Mouse (Mus musculus) lung, embryonic 14.5 days (tissue): ENCODE data around the gene Cabp4. TPM values are rescaled to one million over a fixed set of nuclear protein-coding genes. Genes with fewer than 3 reads are reported as not detected.

Experiments
- ATAC-seq: fragments of 200-750 bp; cut with Nextera tagmentation; 2 replicates; pipeline ENCODE4 v1.8.0; 2017; ENCODE audit warnings: mild to moderate bottlenecking, moderate TSS enrichment, moderate library complexity; ENCODE audit not compliant: insufficient read depth
- DNase-seq: peaks from one replicate; pipeline ENCODE4 v3.0.0-alpha.2; 2015
- H3K27ac ChIP-seq: fragments of 300-500 bp; sonication (generic); 2 replicates; pipeline ENCODE4 v1.5.1; 2014; ENCODE audit warnings: low read depth, mild to moderate bottlenecking, moderate library complexity
- H3K27me3 ChIP-seq: fragments of 300-500 bp; sonication (generic); 2 replicates; pipeline ENCODE4 v1.6.1; 2014; ENCODE audit warnings: low read length, control low read depth; ENCODE audit not compliant: insufficient read depth
- H3K36me3 ChIP-seq: fragments of 300-500 bp; sonication (generic); 2 replicates; pipeline ENCODE4 v1.6.1; 2014; ENCODE audit warnings: control low read depth; ENCODE audit not compliant: insufficient read depth
- H3K4me1 ChIP-seq: fragments of 300-500 bp; sonication (generic); 2 replicates; pipeline ENCODE4 v1.6.1; 2014; ENCODE audit warnings: antibody characterized with exemption, control low read depth; ENCODE audit not compliant: insufficient read depth
- H3K4me2 ChIP-seq: fragments of 300-500 bp; sonication (generic); 2 replicates; pipeline ENCODE4 v1.6.1; 2014; ENCODE audit warnings: mild to moderate bottlenecking
- H3K4me3 ChIP-seq: fragments of 300-500 bp; sonication (generic); 2 replicates; pipeline ENCODE4 v1.5.1; 2014; ENCODE audit warnings: low read depth, low read length
- H3K9ac ChIP-seq: fragments of 300-500 bp; sonication (generic); 2 replicates; pipeline ENCODE4 v1.6.1; 2014
- H3K9me3 ChIP-seq: fragments of 300-500 bp; sonication (generic); 2 replicates; pipeline ENCODE4 v1.6.1; 2016; ENCODE audit warnings: low read depth, low read length, control low read depth
- CTCF ChIP-seq: IDR thresholded peaks from 2 replicates; pipeline ENCODE4 v1.5.1; 2016; ENCODE audit warnings: antibody characterized with exemption, low read depth
- WGBS: fragments of 180-500 bp; shearing (Covaris S2); extraction: QIAGEN DNeasy Blood & Tissue Kit; methylation state at CpG from one replicate; pipeline ENCODE4 v1.1.7; 2014; 5-methylcytosine and 5-hydroxymethylcytosine counted together
- polyA plus RNA-seq: library from polyadenylated mRNA; unstranded; fragments of >200 nt; fragmentation: Nextera tagmentation; extraction: Ambion mirVana; gene quantifications from 2 replicates; pipeline ENCODE4 v1.2.1, GENCODE M21; 2014

Gene Cabp4
- polyA plus RNA-seq, 1 experiment from 2014 or later = 0.09 TPM

DNA sequence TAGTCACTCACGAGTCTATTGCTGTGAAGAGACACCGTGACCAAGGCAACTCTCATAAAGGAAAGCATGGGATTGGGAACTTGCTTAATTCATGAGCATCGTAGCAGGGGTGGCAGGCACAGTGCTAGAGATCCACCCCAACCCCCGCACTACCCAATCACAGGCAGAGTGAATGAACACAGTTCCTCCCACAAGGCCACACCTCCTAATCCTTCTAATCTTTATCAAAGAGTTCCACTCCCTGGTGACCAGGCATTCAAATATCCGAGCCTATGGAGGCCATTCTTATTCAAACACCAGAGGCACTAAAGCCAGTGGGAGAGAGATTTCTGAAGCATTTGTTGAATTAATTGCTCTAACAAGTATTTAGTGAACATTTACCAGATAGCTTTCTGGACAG lies 2.1 kb upstream of the Cabp4 start:
- 85% methylated on average over 5 of the region's 5 CpGs for WGBS

DNA sequence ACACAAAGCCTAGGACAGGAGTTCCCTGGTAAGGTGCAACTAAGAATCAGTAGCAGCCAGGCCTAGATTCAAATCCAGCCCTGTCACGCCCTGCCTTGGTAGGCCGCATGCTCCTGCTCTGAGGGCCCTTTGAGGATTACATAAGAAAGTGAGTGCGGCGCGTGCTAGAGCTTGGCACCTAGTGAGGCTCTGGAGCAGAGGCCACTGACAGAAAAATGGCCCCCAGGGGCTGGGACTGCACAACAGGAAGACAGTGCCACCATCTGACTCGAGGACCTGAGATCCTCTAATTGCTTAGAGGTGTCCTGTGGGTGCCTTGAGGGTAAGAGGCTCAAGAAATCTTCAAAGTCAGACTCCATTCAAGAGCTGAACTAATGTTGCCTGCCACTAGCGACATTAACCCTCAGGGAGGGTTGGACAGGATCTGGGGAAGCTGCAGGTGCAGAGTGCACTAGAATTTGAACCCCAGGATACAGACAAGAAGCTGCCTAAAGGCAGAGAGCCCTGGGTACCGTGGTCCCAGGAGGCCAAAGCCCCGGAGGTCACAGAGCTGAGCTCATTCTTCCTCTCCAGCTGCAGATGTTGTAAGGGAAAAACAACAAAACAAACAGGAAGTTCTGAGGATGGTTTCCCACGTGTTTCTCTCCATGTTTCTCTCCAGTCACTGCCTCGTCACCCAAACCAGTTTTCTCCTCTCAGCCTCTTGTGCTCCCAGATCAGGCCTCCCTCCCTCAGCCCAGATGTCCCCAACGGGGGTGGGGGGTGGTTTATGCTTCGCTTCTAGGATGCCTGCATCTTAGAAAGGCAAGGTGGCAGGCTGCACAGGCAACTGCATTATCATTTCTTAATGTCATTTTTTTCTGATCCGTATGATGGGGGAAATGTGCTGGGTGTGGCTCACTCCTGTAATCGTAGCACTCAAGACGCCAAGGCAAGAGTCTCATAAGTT lies 991 bp upstream of the Cabp4 start:
- ATAC-seq = no peak
- H3K9ac ChIP-seq = no peak overlapping the region
- H3K27me3 ChIP-seq = no peaks in the 10 kb centered on the region
- 77% methylated on average over 16 of the region's 16 CpGs for WGBS
- peaks cover 5% of the 10 kb centered on the region for H3K4me1 ChIP-seq
- no peak overlapping the region for H3K4me2 ChIP-seq
- peaks cover under 1% of the 10 kb centered on the region; the same call in 1 of the 2 replicates for H3K36me3 ChIP-seq
- DNase-seq = no peak
- H3K9me3 ChIP-seq = no peaks in the 10 kb centered on the region
- TF ChIP-seq CTCF = no peak
- no peak overlapping the region for H3K4me3 ChIP-seq
- no peak overlapping the region for H3K27ac ChIP-seq

More for the DNA sequence above, 2.1 kb upstream of the Cabp4 start:
- H3K4me2 ChIP-seq = no peak overlapping the region
- H3K9me3 ChIP-seq = no peaks in the 10 kb centered on the region
- H3K4me1 ChIP-seq = peaks cover 5% of the 10 kb centered on the region
- H3K9ac ChIP-seq = no peak overlapping the region
- H3K36me3 ChIP-seq = peaks cover 12% of the 10 kb centered on the region
- TF ChIP-seq CTCF = no peak
- H3K27me3 ChIP-seq = no peaks in the 10 kb centered on the region
- H3K27ac ChIP-seq = no peak overlapping the region
- no peak for DNase-seq
- ATAC-seq = no peak
- no peak overlapping the region for H3K4me3 ChIP-seq

DNA sequence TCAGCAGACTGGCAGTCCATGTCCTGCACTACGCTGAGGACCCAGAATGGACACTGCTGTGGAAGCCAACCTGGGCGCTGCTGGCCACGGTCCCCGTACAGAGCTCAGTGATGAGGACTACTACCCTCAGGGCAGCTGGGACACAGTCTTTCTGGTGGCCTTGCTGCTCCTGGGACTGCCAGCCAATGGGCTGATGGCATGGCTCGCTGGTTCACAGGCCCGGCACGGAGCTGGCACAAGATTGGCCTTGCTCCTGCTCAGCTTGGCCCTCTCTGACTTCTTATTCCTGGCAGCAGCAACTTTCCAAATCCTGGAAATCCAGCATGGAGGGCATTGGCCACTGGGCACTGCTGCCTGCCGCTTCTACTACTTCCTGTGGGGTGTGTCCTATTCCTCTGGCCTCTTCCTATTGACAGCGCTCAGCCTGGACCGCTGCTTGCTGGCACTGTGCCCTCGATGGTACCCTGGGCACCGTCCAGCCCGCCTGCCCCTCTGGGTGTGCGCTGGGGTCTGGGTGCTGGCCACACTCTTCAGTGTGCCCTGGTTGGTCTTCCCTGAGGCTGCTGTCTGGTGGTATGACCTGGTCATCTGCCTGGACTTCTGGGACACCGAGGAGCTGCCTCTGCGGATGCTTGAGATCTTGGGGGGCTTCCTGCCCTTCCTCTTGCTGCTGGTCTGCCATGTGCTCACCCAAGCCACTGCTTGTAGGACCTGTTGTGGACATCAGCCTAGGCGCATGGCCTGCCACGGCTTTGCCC lies 1.2 kb downstream of the Cabp4 start:
- Histone ChIP-seq H3K9me3 (no peaks in the 10 kb centered on the region), H3K4me2 (no peak overlapping the region), H3K27ac (no peak overlapping the region), H3K4me3 (no peak overlapping the region), H3K36me3 (no peaks in the 10 kb centered on the region), H3K9ac (no peak overlapping the region), H3K4me1 (no peaks in the 10 kb centered on the region), H3K27me3 (no peaks in the 10 kb centered on the region)
- no peak for TF ChIP-seq CTCF
- ATAC-seq = no peak
- WGBS = 83% methylated on average over 18 of the region's 18 CpGs
- DNase-seq = no peak

DNA sequence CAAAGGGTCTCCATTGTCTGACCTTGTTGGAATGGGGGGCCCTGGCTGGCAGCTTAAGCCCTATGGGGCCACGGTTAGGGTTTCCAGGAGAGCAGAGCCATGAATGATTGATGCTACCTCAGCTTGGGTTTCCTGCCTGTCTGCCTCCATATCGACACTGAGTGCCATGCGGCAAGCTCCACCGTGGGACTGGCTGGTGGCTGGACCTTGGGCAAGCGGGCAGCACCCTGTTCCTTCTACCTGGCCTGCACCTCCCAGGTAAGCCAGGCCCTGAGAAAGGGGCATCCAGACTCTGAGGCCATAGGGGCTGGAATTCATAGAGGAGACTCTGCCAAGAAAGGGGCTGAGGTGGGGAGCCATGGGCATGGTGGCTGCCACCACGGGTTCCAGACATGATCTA lies 3.7 kb downstream of the Cabp4 start:
- Histone ChIP-seq H3K4me2 (no peak overlapping the region), H3K4me3 (no peak overlapping the region), H3K36me3 (no peaks in the 10 kb centered on the region), H3K9ac (no peak overlapping the region), H3K27ac (no peak overlapping the region), H3K4me1 (no peaks in the 10 kb centered on the region), H3K9me3 (no peaks in the 10 kb centered on the region), H3K27me3 (no peaks in the 10 kb centered on the region)
- 74% methylated on average over 6 of the region's 6 CpGs for WGBS
- ATAC-seq (no peak), DNase-seq (no peak)
- no peak for TF ChIP-seq CTCF

DNA sequence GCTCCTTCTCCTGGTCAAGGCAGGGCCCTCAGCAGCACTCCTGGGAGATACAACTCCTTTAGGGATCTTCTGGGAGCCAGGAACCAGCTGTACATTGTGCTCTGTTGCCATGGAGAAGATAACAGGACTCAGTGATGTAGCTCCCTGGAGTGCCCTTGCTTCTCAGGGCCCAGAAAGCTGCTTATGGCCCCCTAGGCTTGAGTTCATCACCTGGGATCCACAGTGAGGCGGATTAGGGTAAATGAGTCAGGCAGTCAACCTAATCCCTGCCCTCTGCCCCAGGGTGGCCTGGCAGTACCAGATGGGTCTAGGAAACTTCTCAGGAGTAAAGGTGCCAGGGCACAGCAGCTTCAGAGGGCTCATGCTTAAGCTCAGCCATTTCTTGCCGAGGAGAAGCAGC lies 4.4 kb downstream of the Cabp4 start, which contains the start of gene Gpr152:
Gene Gpr152, plus strand, starts transcription at position 342 of the 400 bp plus-strand sequence.
- H3K36me3 ChIP-seq = no peaks in the 10 kb centered on the region
- H3K27ac ChIP-seq = no peak within 1 kb of the TSS
- H3K4me1 ChIP-seq = no peaks in the 10 kb centered on the region
- no peaks in the 10 kb centered on the region for H3K27me3 ChIP-seq
- no peaks in the 10 kb centered on the region for H3K9me3 ChIP-seq
- DNase-seq (no peak), ATAC-seq (no peak)
- no peak within 1 kb of the TSS for H3K9ac ChIP-seq
- TF ChIP-seq CTCF = no peak
- 69% methylated on average over 2 of the region's 2 CpGs for WGBS
- H3K4me3 ChIP-seq = no peak within 1 kb of the TSS
- no peak within 1 kb of the TSS for H3K4me2 ChIP-seq

DNA sequence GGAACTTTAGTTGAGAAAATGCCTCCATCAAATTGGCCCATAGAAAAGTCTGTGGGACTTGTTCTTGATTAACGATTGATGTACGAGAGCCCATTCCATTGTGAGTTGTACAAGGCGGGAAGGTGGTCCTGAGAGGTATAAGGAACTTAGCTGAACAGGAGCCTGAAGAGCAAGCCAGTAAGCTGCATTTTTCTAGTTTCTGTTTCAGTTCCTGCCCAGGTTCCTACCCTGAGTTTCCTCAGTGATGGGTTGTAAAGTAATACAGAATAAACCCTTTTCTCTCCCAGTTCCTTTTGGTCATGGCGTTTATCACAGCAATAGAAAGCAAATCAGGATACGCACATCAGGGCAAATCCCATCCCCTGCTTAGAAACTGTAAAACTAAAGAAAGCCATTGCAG lies 5.9 kb downstream of the Cabp4 start:
- H3K27ac ChIP-seq = no peak overlapping the region
- H3K9ac ChIP-seq = no peak overlapping the region
- H3K4me2 ChIP-seq = no peak overlapping the region
- H3K27me3 ChIP-seq = no peaks in the 10 kb centered on the region
- H3K4me3 ChIP-seq = no peak overlapping the region
- DNase-seq = no peak
- no peaks in the 10 kb centered on the region for H3K9me3 ChIP-seq
- no peak for TF ChIP-seq CTCF
- WGBS = 80% methylated on average over 5 of the region's 5 CpGs
- no peaks in the 10 kb centered on the region for H3K4me1 ChIP-seq
- H3K36me3 ChIP-seq = peaks cover 5% of the 10 kb centered on the region
- ATAC-seq = no peak

DNA sequence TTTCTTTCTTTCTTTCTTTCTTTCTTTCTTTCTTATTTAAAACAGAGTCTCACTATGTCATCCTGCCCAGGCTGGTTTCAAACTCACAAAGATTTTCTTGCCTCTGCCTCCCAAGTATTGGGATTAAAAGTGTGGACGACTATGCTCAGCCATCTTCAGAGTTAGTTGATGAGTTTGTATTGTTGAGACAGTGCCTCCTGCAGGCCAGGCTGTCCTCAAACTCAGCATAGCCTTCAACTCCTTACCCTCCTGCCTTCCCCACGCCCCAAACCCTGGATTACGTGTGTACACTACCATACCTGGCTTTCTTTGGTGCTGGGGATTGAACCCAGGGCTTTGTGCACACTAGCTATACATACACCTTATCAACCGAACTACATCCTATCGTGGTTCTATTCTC lies 7.4 kb downstream of the Cabp4 start:
- Histone ChIP-seq H3K27me3 (no peaks in the 10 kb centered on the region), H3K4me1 (no peaks in the 10 kb centered on the region), H3K9me3 (no peaks in the 10 kb centered on the region), H3K4me3 (no peak overlapping the region), H3K4me2 (no peak overlapping the region), H3K9ac (no peak overlapping the region), H3K27ac (no peak overlapping the region), H3K36me3 (peaks cover 19% of the 10 kb centered on the region)
- WGBS = 79% methylated on average over 5 of the region's 5 CpGs
- DNase-seq (no peak), ATAC-seq (no peak)
- no peak for TF ChIP-seq CTCF
